8 mouse cellular contexts compared by ENCODE assay signal in genomic region chr3:108653710-108654379, GRCm38 (mm10). TPM values are rescaled to one million over a fixed set of nuclear protein-coding genes. Genes with fewer than 3 reads are reported as not detected.
A peak's percentile ranks its signal among the peaks of the same experiment; 100 is the strongest.
DNase-seq lines count a peak whose midpoint lies in the region; ATAC-seq lines count a peak whose summit lies in the region.

Gene Clcc1, plus strand, starts transcription at chr3:108653913.

- H3K9me3 ChIP-seq in hindbrain, embryonic 14.5 days (ENCODE audit: control insufficient read depth, low read length), result no peaks in the 10 kb centered on the region

- peak; percentile 93 for DNase-seq in R1 (ENCODE audit: low read depth, low spot score)
- DNase-seq in cerebellum, postnatal 25 days, result peak; percentile 97 to 98
- peak; percentile 93 to 95 for DNase-seq in frontal cortex, postnatal 25 days (ENCODE audit: low spot score in 2 of 2)
- DNase-seq in hindbrain, embryonic 14.5 days (ENCODE audit: low spot score), result peak; percentile 94
- DNase-seq in layer of hippocampus, postnatal 36 days, result peak; percentile 93 to 95
- peak; percentile 97 for DNase-seq in lung, postnatal 36 days
- peak; percentile 96 for DNase-seq in retina, postnatal 1 day
- DNase-seq in urinary bladder, adult 18-20 months (ENCODE audit: low spot score in 2 of 2), result peak; percentile 94 to 98

- H3K36me3 ChIP-seq in hindbrain, embryonic 14.5 days (replicated peaks; ENCODE audit: control insufficient read depth, insufficient read depth), result no peaks in the 10 kb centered on the region

- WGBS in hindbrain, embryonic 14.5 days, result under 1% methylated on average over 57 of the region's 57 CpGs

- ATAC-seq in hindbrain, embryonic 14.5 days (ENCODE audit: low FRiP score), result peak; percentile 97

- peak within 1 kb of the TSS; percentile 66 for H3K4me2 ChIP-seq in hindbrain, embryonic 14.5 days (replicated peaks)

- H3K27ac ChIP-seq in hindbrain, embryonic 14.5 days, result peak within 1 kb of the TSS; percentile 89

- H3K4me1 ChIP-seq in hindbrain, embryonic 14.5 days (replicated peaks; ENCODE audit: control insufficient read depth, insufficient read depth, low read length), result peaks cover 12% of the 10 kb centered on the region

- peak within 1 kb of the TSS; percentile 84 for H3K4me3 ChIP-seq in hindbrain, embryonic 14.5 days (replicated peaks; ENCODE audit: low read length)

- peak within 1 kb of the TSS; percentile 75 for H3K9ac ChIP-seq in hindbrain, embryonic 14.5 days

- no peaks in the 10 kb centered on the region for H3K27me3 ChIP-seq in hindbrain, embryonic 14.5 days (ENCODE audit: control insufficient read depth, insufficient read depth, low read length)

RNA-seq across cellular contexts. Expression of gene Clcc1, which starts in this region (rescaled TPM):
- polyA plus RNA-seq in hindbrain, embryonic 14.5 days (2014; fragmentation: Nextera tagmentation; extraction: Ambion mirVana), result 40.2 and 42.8 TPM in 2 replicates
- total RNA-seq in layer of hippocampus, postnatal 36 days (2021), result 10 to 100 TPM; 29.1 to 29.4 TPM

Comparison
In these comparisons a context has a peak if more than half of its experiments do, and no peak if none do; other contexts are left out.
1. Peak in every context shown above with its lines: DNase-seq, ATAC-seq, H3K4me3 ChIP-seq and H3K27ac ChIP-seq.